Mouse (Mus musculus) urinary bladder, adult 18-20 months (tissue): ENCODE data around the gene Hoxd9.

Experiments
- DNase-seq, 2 experiments: peaks; one replicate each; pipeline ENCODE4 v3.0.0; 2022; ENCODE audit warnings: low spot score in 2 of 2, mixed read lengths in 2 of 2

Gene Hoxd9

GRCm38 (mm10) chr2:74732513-74733316 lies 35.2 kb downstream of the Hoxd9 start:
- DNase-seq: no peak

GRCm38 (mm10) chr2:74733317-74733661 lies 35.8 kb downstream of the Hoxd9 start:
- no peak for DNase-seq

- no peak for DNase-seq
Observed at GRCm38 (mm10) chr2:74733765-74734164, 36.2 kb downstream of the Hoxd9 start.

- DNase-seq: no peak
Observed at GRCm38 (mm10) chr2:74734451-74734850, 36.9 kb downstream of the Hoxd9 start.

- no peak for DNase-seq
Observed at GRCm38 (mm10) chr2:74734996-74735811, 37.7 kb downstream of the Hoxd9 start.

GRCm38 (mm10) chr2:74735851-74736687 lies 38.5 kb downstream of the Hoxd9 start:
- no peak for DNase-seq

- no peak for DNase-seq
Observed at GRCm38 (mm10) chr2:74736688-74737577, 39.4 kb downstream of the Hoxd9 start.

- DNase-seq: no peak
Observed at GRCm38 (mm10) chr2:74737578-74738070, 40.1 kb downstream of the Hoxd9 start.

GRCm38 (mm10) chr2:74738623-74739475 lies 41.3 kb downstream of the Hoxd9 start:
- no peak for DNase-seq

GRCm38 (mm10) chr2:74739476-74739800 lies 41.9 kb downstream of the Hoxd9 start:
- DNase-seq: no peak

GRCm38 (mm10) chr2:74739869-74740268 lies 42.3 kb downstream of the Hoxd9 start:
- DNase-seq: no peak

GRCm38 (mm10) chr2:74740311-74741091 lies 43.0 kb downstream of the Hoxd9 start:
- DNase-seq: no peak

GRCm38 (mm10) chr2:74741252-74741978 lies 43.9 kb downstream of the Hoxd9 start:
- no peak for DNase-seq

GRCm38 (mm10) chr2:74741979-74742277 lies 44.4 kb downstream of the Hoxd9 start:
- no peak for DNase-seq

GRCm38 (mm10) chr2:74745540-74746297 lies 48.2 kb downstream of the Hoxd9 start:
- DNase-seq: no peak

GRCm38 (mm10) chr2:74746298-74746921 lies 48.9 kb downstream of the Hoxd9 start:
- no peak for DNase-seq

- DNase-seq: no peak
Observed at GRCm38 (mm10) chr2:74747006-74747405, 49.5 kb downstream of the Hoxd9 start.
